Mouse (Mus musculus) thymus, adult 2 months (tissue): ENCODE data around the gene 1700020D05Rik.
A peak's percentile ranks its signal among the peaks of the same experiment; 100 is the strongest.

Source experiments
- CTCF ChIP-seq: fragments of 200-500 bp; IDR thresholded peaks from 2 replicates; pipeline ENCODE4 v1.5.1; 2012; ENCODE audit warnings: mild to moderate bottlenecking, control low read depth, low read length, moderate library complexity, borderline replicate concordance; ENCODE audit not compliant: control insufficient read depth, poor library complexity, insufficient read depth; ENCODE audit errors: extremely low read depth
- POLR2A ChIP-seq: fragments of 200-500 bp; IDR thresholded peaks from 2 replicates; pipeline ENCODE4 v1.6.1; 2012; ENCODE audit warnings: mild to moderate bottlenecking, low read length, control low read depth, moderate library complexity; ENCODE audit not compliant: control insufficient read depth, poor library complexity, insufficient read depth; ENCODE audit errors: extremely low read depth

DNA sequence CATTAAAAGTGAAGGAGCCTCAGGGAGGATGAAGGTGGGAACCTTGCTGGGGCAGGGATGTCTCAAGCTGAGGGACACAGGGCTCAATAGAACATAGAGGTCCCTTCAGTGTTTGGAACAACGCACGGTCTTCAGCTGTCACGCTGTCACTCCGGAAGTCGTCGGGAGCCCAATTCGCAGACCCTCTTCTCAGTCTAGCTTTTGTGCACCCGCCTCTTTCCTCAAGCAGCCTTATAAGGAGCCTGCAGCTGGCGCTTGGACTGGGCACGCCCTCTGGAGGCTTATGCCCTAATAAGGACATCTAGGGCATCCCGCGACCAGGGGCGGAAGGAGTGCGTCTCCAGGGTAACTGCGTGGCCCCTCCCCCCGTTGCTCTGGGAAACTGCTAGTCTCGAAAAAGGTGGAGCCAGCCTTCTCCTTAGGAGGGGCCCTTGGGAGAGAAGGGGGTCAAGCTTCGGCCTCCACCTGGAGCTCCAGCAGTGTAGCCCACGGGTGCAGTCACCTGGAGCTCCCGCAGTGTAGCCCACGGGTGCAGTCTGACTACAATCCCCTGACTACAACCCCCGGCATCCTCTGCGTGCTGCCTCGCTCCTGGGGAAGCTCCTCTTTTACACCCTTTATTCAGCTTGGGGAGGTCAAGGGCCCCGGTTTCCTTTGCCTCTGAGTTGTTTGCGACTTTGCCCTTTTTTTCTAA, 14.6 kb downstream of the 1700020D05Rik start:
- TF ChIP-seq CTCF (peak; percentile 53; the same call in 1 of the 2 replicates), POLR2A (peak; percentile 82)
